Mouse (Mus musculus): ENCODE measurements around the gene Zbtb44. TPM values are rescaled to one million over a fixed set of nuclear protein-coding genes. Genes with fewer than 3 reads are reported as not detected.

Zbtb44 gene
- total and polyA plus RNA-seq, 3 experiments = 9.8 to 15.1 TPM; not detected in 1

DNA sequence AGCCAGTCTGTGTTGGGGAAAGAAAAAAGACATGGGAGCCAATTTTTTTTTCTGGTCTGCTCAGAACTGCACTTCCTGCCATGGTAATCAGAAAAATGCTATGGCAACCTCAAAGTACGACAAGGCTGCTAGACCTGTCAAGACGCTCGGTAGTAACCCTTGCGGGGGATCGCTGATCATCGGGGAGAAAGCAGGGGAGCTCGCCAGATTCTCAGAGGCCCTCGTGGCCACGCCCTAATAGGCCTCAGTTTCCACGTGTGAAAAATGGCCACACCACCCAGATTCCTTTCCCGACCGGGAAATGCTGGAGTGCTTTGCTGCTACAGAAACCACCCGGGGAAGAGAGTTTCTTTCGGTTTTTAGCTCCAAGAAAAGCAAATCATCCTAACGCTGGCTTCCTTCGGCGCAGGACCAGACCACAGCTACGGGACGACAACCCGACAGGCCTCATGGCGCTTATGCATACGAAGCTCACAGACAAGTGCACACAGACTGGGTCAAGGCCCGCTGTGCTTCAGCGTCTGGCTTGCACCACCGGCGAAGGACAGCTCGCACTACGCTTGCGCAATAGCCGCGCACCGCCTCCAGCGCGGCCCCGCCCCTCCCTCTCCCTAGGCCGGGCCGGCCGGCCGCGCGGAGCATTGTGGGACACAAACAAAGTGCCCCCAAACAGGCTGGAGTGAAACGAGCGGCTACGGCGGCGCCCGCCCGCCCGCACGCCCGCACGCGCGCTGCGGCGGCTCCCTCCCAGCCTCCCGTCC lies 513 bp upstream of the Zbtb44 start (continued):
- TF ChIP-seq ETS1 (IDR thresholded peaks at IDR 0.05; ENCODE audit: low read depth, low read length) = no peak
- TF ChIP-seq POLR2A (IDR thresholded peaks at IDR 0.05; ENCODE audit: control insufficient read depth in 1 of 2, insufficient read depth in 1 of 2, low read depth in 1 of 2, low read length in 2 of 2, poor library complexity in 1 of 2) = peak in 1 of 2 experiments; percentile 88; a peak in 3 of 4 replicates
- no peak for TF ChIP-seq JUND (IDR thresholded peaks at IDR 0.05; ENCODE audit: low read depth, low read length)
- TF ChIP-seq UBTF (IDR thresholded peaks at IDR 0.05; ENCODE audit: borderline replicate concordance, insufficient read depth, low read depth, low read length) = no peak; the same call in 1 of the 2 replicates
- TF ChIP-seq MYB (IDR thresholded peaks at IDR 0.05; ENCODE audit: low read depth, low read length) = no peak
- TF ChIP-seq E2F4 (IDR thresholded peaks at IDR 0.05; ENCODE audit: borderline replicate concordance, low read depth, low read length) = no peak
- no peak for TF ChIP-seq CHD2 (IDR thresholded peaks at IDR 0.05; ENCODE audit: low read length)
- TF ChIP-seq MEF2A (IDR thresholded peaks at IDR 0.05; ENCODE audit: extremely low read depth, insufficient replicate concordance, low read depth, low read length, poor library complexity, severe bottlenecking) = no peak
- TF ChIP-seq GATA1 (IDR thresholded peaks at IDR 0.05; ENCODE audit: low read depth, low read length) = no peak
- no peak for TF ChIP-seq CHD1 (IDR thresholded peaks at IDR 0.05; ENCODE audit: low read depth, low read length)
- 0 out of 2 replicates have a peak, but pooled peaks have one; percentile 66 for TF ChIP-seq TBP (IDR thresholded peaks at IDR 0.05; ENCODE audit: low read depth, low read length)
- peak; percentile 84 for TF ChIP-seq NELFE (IDR thresholded peaks at IDR 0.05; ENCODE audit: low read depth, low read length)
- TF ChIP-seq SIN3A (IDR thresholded peaks at IDR 0.05; ENCODE audit: low read length) = peak; percentile 66
- TF ChIP-seq TAL1 (IDR thresholded peaks at IDR 0.05; ENCODE audit: low read length) = no peak
- TF ChIP-seq ZC3H11A (IDR thresholded peaks at IDR 0.05; ENCODE audit: low read depth, low read length) = no peak
- no peak for TF ChIP-seq USF1 (IDR thresholded peaks at IDR 0.05; ENCODE audit: low read depth, low read length)
- TF ChIP-seq ZKSCAN1 (IDR thresholded peaks at IDR 0.05; ENCODE audit: low read depth, low read length) = no peak
- TF ChIP-seq MAZ (IDR thresholded peaks at IDR 0.05; ENCODE audit: low read depth, low read length) = no peak
- TF ChIP-seq HCFC1 (IDR thresholded peaks at IDR 0.05; ENCODE audit: low read depth, low read length) = peak; percentile 73
- TF ChIP-seq ZMIZ1 (IDR thresholded peaks at IDR 0.05; ENCODE audit: low read depth, low read length) = peak; percentile 53; the same call in 1 of the 2 replicates
- TF ChIP-seq ZNF384 (IDR thresholded peaks at IDR 0.05; ENCODE audit: low read depth, low read length) = peak; percentile 86
- peak; percentile 81 for TF ChIP-seq NRF1 (IDR thresholded peaks at IDR 0.05; ENCODE audit: insufficient read depth, low read depth, low read length, poor library complexity, severe bottlenecking)

DNA sequence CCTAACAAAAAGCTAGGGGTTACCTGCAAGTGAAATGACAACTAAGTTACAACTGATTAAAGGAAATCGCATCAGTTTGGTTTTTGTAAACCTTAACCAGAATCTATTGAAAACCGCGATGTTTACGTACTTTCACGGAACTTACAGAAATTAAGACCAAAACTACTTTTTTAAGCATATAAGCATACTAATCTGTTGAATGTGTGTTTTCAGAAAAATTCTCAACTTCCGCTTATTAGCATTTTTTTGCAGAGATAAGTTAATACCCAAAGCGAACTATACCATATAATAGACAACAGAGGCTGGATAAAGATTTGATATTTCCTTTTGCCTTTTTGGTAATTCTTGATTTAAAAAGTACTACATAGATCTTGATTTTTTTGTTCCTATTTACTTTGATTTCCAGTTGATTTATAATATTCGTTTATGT lies 985 bp downstream of the Zbtb44 start:
- DNase-seq (ENCODE audit: low read depth, low spot score) = peak; percentile 68
- TF ChIP-seq MEF2A (IDR thresholded peaks at IDR 0.05; ENCODE audit: extremely low read depth, insufficient replicate concordance, low read depth, low read length, poor library complexity, severe bottlenecking) (no peak), MAX (IDR thresholded peaks at IDR 0.05; ENCODE audit: low read length) (no peak), BHLHE40 (IDR thresholded peaks at IDR 0.05; ENCODE audit: borderline replicate concordance, low read depth, low read length) (no peak), ZNF384 (IDR thresholded peaks at IDR 0.05; ENCODE audit: low read depth, low read length) (peak; percentile 67), JUND (IDR thresholded peaks at IDR 0.05; ENCODE audit: low read depth, low read length) (no peak), POLR2AphosphoS5 (IDR thresholded peaks at IDR 0.05; ENCODE audit: borderline replicate concordance, low read depth, low read length) (no peak), RCOR1 (IDR thresholded peaks at IDR 0.05; ENCODE audit: low read depth, low read length) (peak; percentile 56; the same call in 1 of the 2 replicates), MXI1 (IDR thresholded peaks at IDR 0.05; ENCODE audit: low read depth, low read length) (peak; percentile 25; the same call in 1 of the 2 replicates), MAFK (IDR thresholded peaks at IDR 0.05; ENCODE audit: borderline replicate concordance, low read depth, low read length) (no peak), GATA1 (IDR thresholded peaks at IDR 0.05; ENCODE audit: low read depth, low read length) (peak; percentile 40; the same call in 1 of the 2 replicates), SIN3A (IDR thresholded peaks at IDR 0.05; ENCODE audit: low read length) (peak; percentile 72)
- peak overlapping the region; percentile 96 to 98 for H3K4me3 ChIP-seq (ENCODE audit: control insufficient read depth in 1 of 2, insufficient read depth in 1 of 2, low read depth in 2 of 2, low read length in 2 of 2)
- peak overlapping the region; percentile 59 for H3K27ac ChIP-seq (ENCODE audit: control insufficient read depth, low read depth, low read length)
- H3K9me3 ChIP-seq (replicated peaks; ENCODE audit: insufficient read depth, low read length) = no peaks in the 10 kb centered on the region
- H3K27me3 ChIP-seq (ENCODE audit: control insufficient read depth in 1 of 2, insufficient read depth in 2 of 2, low read length in 2 of 2) = no peaks in the 10 kb centered on the region
- H3K9ac ChIP-seq (ENCODE audit: control insufficient read depth, low read depth, low read length, poor library complexity, severe bottlenecking) = peak overlapping the region; percentile 91
- peaks cover 23% of the 10 kb centered on the region for H3K79me2 ChIP-seq (ENCODE audit: control insufficient read depth, insufficient read depth, low read length, poor library complexity)
- H3K36me3 ChIP-seq (ENCODE audit: control insufficient read depth in 1 of 2, insufficient read depth in 2 of 2, low read length in 2 of 2) = peaks cover 2 to 11% of the 10 kb centered on the region in 2 experiments; a peak in 3 of 4 replicates
- peaks cover 0 to 9% of the 10 kb centered on the region in 2 experiments; a peak in 2 of 4 replicates for H3K4me1 ChIP-seq (ENCODE audit: control insufficient read depth in 1 of 2, insufficient read depth in 2 of 2, low read length in 2 of 2)
